Mouse (Mus musculus) neural tube, embryonic 12.5 days (tissue): ENCODE measurements around the gene Gm49776. TPM values are rescaled to one million over a fixed set of nuclear protein-coding genes. Genes with fewer than 3 reads are reported as not detected.
"Not testable (repeated sequence)": the region's sequence is repeated elsewhere in the genome, so short reads cannot be mapped to it uniquely, and the experiment has no call there.

Experiments used
- ATAC-seq: fragments of 200-750 bp; cut with Nextera tagmentation; 2 replicates; pipeline ENCODE4 v1.8.0; 2017; ENCODE audit warnings: low read depth, mild to moderate bottlenecking, moderate TSS enrichment, moderate library complexity; ENCODE audit not compliant: low FRiP score
- H3K27ac ChIP-seq: fragments of 300-500 bp; sonication (generic); 2 replicates; pipeline ENCODE4 v1.5.1; 2016
- H3K27me3 ChIP-seq: fragments of 300-500 bp; sonication (generic); replicated peaks from 2 replicates; pipeline ENCODE4 v1.6.1; 2016; ENCODE audit warnings: mild to moderate bottlenecking
- H3K36me3 ChIP-seq: fragments of 300-500 bp; sonication (generic); 2 replicates; pipeline ENCODE4 v1.6.1; 2016; ENCODE audit warnings: mild to moderate bottlenecking
- H3K4me1 ChIP-seq: fragments of 300-500 bp; sonication (generic); 2 replicates; pipeline ENCODE4 v1.6.1; 2016
- H3K4me2 ChIP-seq: fragments of 300-500 bp; sonication (generic); replicated peaks from 2 replicates; pipeline ENCODE4 v1.6.1; 2016; ENCODE audit warnings: mild to moderate bottlenecking
- H3K4me3 ChIP-seq: fragments of 300-500 bp; sonication (generic); 2 replicates; pipeline ENCODE4 v1.5.1; 2016
- H3K9ac ChIP-seq: fragments of 300-500 bp; sonication (generic); 2 replicates; pipeline ENCODE4 v1.6.1; 2016; ENCODE audit warnings: mild to moderate bottlenecking
- H3K9me3 ChIP-seq: fragments of 300-500 bp; sonication (generic); 2 replicates; pipeline ENCODE4 v1.6.1; 2016; ENCODE audit warnings: mild to moderate bottlenecking
- WGBS: fragments of 180-500 bp; shearing (Covaris S2); methylation state at CpG from one replicate; pipeline ENCODE4 v1.1.7; 2016; 5-methylcytosine and 5-hydroxymethylcytosine counted together
- polyA plus RNA-seq: library from polyadenylated mRNA; unstranded; fragments of >200 nt; fragmentation: Nextera tagmentation; extraction: Ambion mirVana; gene quantifications from 2 replicates; pipeline ENCODE4 v1.2.1, GENCODE M21; 2016

Gm49776 gene
- polyA plus RNA-seq, 1 experiment from 2014 or later: 2.8 TPM

GRCm38 (mm10) chr16:18214858-18215257 is 43.3 kb downstream of the Gm49776 start:
- no peaks in the 10 kb centered on the region for H3K27me3 ChIP-seq
- peaks cover 35% of the 10 kb centered on the region for H3K4me1 ChIP-seq
- H3K9me3 ChIP-seq: no peaks in the 10 kb centered on the region
- no peak for ATAC-seq
- no peak overlapping the region for H3K4me3 ChIP-seq
- H3K9ac ChIP-seq: no peak overlapping the region
- peak overlapping the region; percentile 52 for H3K4me2 ChIP-seq
- 59% methylated on average over 7 of the region's 7 CpGs for WGBS
- H3K36me3 ChIP-seq: no peaks in the 10 kb centered on the region
- H3K27ac ChIP-seq: no peak overlapping the region

DNA sequence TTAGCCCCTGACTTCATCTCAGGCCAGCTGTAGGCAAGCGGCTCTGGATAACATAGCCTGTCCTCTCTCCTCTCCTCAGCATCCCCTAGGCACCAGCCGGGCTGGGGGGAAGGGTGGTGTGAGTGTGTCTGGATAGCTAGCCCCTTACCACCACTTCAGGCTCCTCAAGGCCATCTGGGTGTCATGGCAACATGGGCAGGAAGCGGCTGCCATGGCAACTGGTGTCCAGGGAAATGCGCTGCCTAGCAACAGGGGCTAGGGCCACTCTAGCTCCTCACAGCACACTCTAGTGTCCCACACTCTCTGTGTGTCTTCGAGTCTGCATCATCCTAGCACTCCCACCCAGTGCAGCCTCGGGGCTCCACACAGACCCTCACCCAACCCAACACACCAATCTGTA is 44.4 kb downstream of the Gm49776 start:
- Histone ChIP-seq H3K27ac (peak overlapping the region; percentile 62), H3K27me3 (no peaks in the 10 kb centered on the region), H3K4me3 (0 out of 2 replicates have a peak overlapping the region, but pooled peaks have one; percentile 5), H3K9me3 (no peaks in the 10 kb centered on the region), H3K9ac (peak overlapping the region; percentile 5; the same call in 1 of the 2 replicates), H3K4me1 (peaks cover 36% of the 10 kb centered on the region), H3K36me3 (no peaks in the 10 kb centered on the region), H3K4me2 (peak overlapping the region; percentile 52)
- WGBS: 20% methylated on average over 6 of the region's 6 CpGs
- ATAC-seq: peak; percentile 90

GRCm38 (mm10) chr16:18211417-18212171 is 46.5 kb downstream of the Gm49776 start:
- no peak overlapping the region for H3K9ac ChIP-seq
- H3K27me3 ChIP-seq: no peaks in the 10 kb centered on the region
- peaks cover 37% of the 10 kb centered on the region for H3K4me1 ChIP-seq
- 47% methylated on average over 10 of the region's 10 CpGs for WGBS
- ATAC-seq: 0 out of 2 replicates have a peak, but pooled peaks have one; percentile 10
- no peak overlapping the region for H3K4me3 ChIP-seq
- no peaks in the 10 kb centered on the region for H3K9me3 ChIP-seq
- H3K27ac ChIP-seq: no peak overlapping the region
- no peak overlapping the region for H3K4me2 ChIP-seq
- H3K36me3 ChIP-seq: no peaks in the 10 kb centered on the region

- H3K27me3 ChIP-seq: no peaks in the 10 kb centered on the region
- H3K4me2 ChIP-seq: no peak overlapping the region
- H3K9me3 ChIP-seq: no peaks in the 10 kb centered on the region
- peaks cover 37% of the 10 kb centered on the region for H3K4me1 ChIP-seq
- no peak overlapping the region for H3K27ac ChIP-seq
- no peak overlapping the region for H3K4me3 ChIP-seq
- 23% methylated on average over 8 of the region's 8 CpGs for WGBS
- H3K9ac ChIP-seq: no peak overlapping the region
- H3K36me3 ChIP-seq: no peaks in the 10 kb centered on the region
- ATAC-seq: no peak
Measured at GRCm38 (mm10) chr16:18210701-18211416, 47.3 kb downstream of the Gm49776 start.

- no peak overlapping the region for H3K9ac ChIP-seq
- H3K27ac ChIP-seq: no peak overlapping the region
- no peaks in the 10 kb centered on the region for H3K9me3 ChIP-seq
- H3K36me3 ChIP-seq: no peaks in the 10 kb centered on the region
- WGBS: 50% methylated on average over 7 of the region's 7 CpGs
- H3K4me3 ChIP-seq: no peak overlapping the region
- no peak; the same call in 1 of the 2 replicates for ATAC-seq
- no peak overlapping the region for H3K4me2 ChIP-seq
- no peaks in the 10 kb centered on the region for H3K27me3 ChIP-seq
- peaks cover 31% of the 10 kb centered on the region for H3K4me1 ChIP-seq
Measured at GRCm38 (mm10) chr16:18203430-18204091, 54.6 kb downstream of the Gm49776 start.

- H3K36me3 ChIP-seq: no peaks in the 10 kb centered on the region
Measured at GRCm38 (mm10) chr16:18202061-18202460, 56.1 kb downstream of the Gm49776 start.

DNA sequence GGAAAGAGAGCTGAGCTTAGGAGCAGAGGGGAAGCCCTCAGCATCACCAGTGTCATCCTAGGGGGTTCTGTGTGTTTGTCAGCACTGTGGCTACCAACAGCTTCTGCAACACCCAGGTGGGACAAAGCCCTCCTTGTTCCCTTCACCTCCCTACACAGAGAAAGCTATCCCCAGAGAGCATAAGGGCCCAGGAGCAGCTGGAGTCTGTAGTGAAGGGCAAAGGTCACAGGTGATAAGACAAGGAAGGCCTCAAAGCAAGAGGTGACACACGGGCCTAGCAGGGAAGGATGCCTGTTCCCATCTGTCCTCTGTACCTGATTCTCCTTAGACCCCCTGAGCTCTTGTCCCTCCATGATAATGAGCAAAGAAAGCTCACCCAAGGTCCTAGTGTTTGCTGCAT is 56.5 kb downstream of the Gm49776 start:
- no peak overlapping the region for H3K27ac ChIP-seq
- no peaks in the 10 kb centered on the region for H3K36me3 ChIP-seq
- H3K4me2 ChIP-seq: no peak overlapping the region
- H3K27me3 ChIP-seq: no peaks in the 10 kb centered on the region; the same call in 1 of the 2 replicates
- H3K4me3 ChIP-seq: no peak overlapping the region
- 44% methylated on average over 1 of the region's 1 CpGs for WGBS
- no peak for ATAC-seq
- H3K9me3 ChIP-seq: no peaks in the 10 kb centered on the region
- peaks cover 51% of the 10 kb centered on the region for H3K4me1 ChIP-seq
- no peak overlapping the region for H3K9ac ChIP-seq

More at GRCm38 (mm10) chr16:18202061-18202460, 56.1 kb downstream of the Gm49776 start:
- Histone ChIP-seq H3K27ac (no peak overlapping the region), H3K9me3 (no peaks in the 10 kb centered on the region), H3K4me1 (peaks cover 46% of the 10 kb centered on the region), H3K9ac (no peak overlapping the region), H3K4me3 (no peak overlapping the region), H3K27me3 (no peaks in the 10 kb centered on the region; the same call in 1 of the 2 replicates), H3K4me2 (no peak overlapping the region)
- WGBS: 100% methylated on average over 1 of the region's 1 CpGs
- no peak for ATAC-seq

DNA sequence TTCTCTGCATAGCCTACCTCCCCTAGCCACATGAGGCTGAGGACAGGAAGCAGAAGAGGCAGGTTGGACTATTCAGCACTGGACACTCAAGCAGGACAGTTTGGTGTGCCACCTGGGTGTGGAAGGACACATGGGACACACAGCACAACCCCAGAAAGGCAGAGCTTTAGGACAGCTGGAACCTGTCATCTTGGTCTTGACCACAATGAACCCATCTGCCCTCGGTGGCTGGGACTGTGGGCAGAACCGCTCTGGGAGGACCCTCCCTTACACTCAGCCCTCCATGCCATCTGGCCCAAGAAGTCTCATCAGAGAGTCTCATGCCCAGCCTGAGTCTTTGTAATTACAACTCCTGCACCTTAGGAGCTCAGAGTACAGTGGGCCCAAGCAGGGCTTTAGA is 58.1 kb downstream of the Gm49776 start:
- Histone ChIP-seq H3K4me1 (peaks cover 65% of the 10 kb centered on the region), H3K27me3 (no peaks in the 10 kb centered on the region; the same call in 1 of the 2 replicates), H3K27ac (no peak overlapping the region), H3K9me3 (no peaks in the 10 kb centered on the region), H3K36me3 (no peaks in the 10 kb centered on the region), H3K4me2 (no peak overlapping the region), H3K4me3 (no peak overlapping the region), H3K9ac (no peak overlapping the region)
- no peak for ATAC-seq
- 87% methylated on average over 2 of the region's 2 CpGs for WGBS

DNA sequence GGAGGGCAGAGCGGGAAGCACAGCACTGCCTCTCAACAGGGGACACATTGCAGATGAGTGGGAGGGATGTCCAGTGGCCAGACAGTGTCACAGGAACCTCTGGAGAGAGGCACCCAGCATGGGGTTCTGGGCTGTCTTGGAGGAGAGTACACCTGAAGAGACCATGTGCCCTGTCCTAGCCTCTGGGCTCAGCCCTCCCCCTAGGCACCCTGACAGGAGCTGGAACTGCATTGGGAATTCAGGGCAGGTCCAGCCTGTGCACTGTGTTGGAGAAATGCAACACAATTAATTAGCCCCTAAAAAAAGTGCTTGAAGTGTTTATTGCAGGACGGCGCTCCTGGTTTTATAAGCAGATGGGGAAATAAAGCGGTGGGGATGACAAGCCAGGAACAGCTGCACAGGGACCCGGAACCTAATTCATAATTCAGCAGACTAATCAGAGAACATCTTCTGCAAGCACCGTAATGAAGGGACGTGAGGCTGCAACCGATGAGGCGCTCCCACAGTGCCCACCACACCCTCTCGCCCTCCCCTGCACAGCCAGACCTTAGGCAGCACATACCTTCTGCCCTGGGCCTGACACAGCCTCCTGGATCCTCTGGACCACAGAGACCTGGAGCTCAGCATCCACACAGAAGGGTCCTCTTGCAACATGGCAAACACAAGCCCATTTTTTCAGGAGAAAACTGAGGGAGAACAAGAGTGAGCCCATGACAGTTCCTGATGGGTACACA is 59.6 kb downstream of the Gm49776 start:
- Histone ChIP-seq H3K27ac (peak overlapping the region; percentile 33; the same call in 1 of the 2 replicates), H3K9me3 (no peaks in the 10 kb centered on the region), H3K4me2 (no peak overlapping the region), H3K4me1 (peaks cover 77% of the 10 kb centered on the region), H3K27me3 (no peaks in the 10 kb centered on the region; the same call in 1 of the 2 replicates), H3K36me3 (no peaks in the 10 kb centered on the region), H3K9ac (peak overlapping the region; percentile 13; the same call in 1 of the 2 replicates), H3K4me3 (no peak overlapping the region)
- 34% methylated on average over 10 of the region's 10 CpGs for WGBS
- ATAC-seq: 0 out of 2 replicates have a peak, but pooled peaks have one; percentile 34

DNA sequence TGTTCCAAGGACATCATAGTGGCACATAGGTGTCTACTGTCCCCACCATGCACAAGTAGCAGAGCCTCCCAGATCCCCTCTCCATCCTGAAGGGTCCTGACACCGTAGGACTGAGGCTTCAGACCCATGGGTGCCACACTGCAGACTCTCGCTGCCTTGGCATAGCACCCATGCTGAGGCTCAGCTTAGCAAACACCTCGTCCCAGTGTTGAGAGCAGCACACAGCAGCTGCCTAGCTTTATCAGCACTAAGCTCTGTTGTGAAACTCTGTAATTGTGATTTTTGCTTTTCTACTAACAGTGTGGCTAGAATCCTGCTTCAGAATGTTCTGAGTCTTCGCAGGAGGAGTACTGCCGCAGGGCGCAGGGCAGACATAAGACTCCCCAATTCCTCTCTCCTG is 60.2 kb downstream of the Gm49776 start:
- no peak overlapping the region for H3K9ac ChIP-seq
- no peaks in the 10 kb centered on the region; the same call in 1 of the 2 replicates for H3K27me3 ChIP-seq
- no peaks in the 10 kb centered on the region for H3K36me3 ChIP-seq
- no peak overlapping the region for H3K4me2 ChIP-seq
- H3K4me3 ChIP-seq: no peak overlapping the region
- WGBS: 87% methylated on average over 6 of the region's 6 CpGs
- H3K4me1 ChIP-seq: peaks cover 74% of the 10 kb centered on the region
- H3K27ac ChIP-seq: no peak overlapping the region
- no peaks in the 10 kb centered on the region for H3K9me3 ChIP-seq
- no peak for ATAC-seq

DNA sequence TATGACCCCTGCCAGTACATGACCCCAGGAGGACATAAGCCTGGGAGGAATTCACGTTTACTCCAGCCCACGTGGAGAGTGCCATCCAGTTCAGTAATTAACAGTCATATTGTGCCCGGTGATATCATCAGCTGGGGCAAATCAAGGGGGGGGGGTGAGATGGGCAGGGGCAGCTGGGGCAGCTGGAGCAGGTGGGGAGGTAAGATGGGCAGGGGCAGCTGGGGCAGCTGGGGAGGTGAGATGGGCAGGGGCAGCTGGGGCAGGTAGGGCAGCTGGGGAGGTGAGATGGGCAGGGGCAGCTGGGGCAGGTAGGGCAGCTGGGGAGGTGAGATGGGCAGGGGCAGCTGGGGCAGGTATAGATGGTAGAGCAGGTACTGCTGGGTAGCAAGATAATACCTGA is 62.6 kb downstream of the Gm49776 start:
- WGBS: 31% methylated on average over 3 of the region's 3 CpGs
- not testable (repeated sequence) for ATAC-seq
- H3K4me1 ChIP-seq: peaks cover 68% of the 10 kb centered on the region

More for the DNA sequence above, 62.6 kb downstream of the Gm49776 start:
- not testable (repeated sequence) for H3K4me2 ChIP-seq, H3K4me3 ChIP-seq, H3K9ac ChIP-seq, H3K27ac ChIP-seq, H3K27me3 ChIP-seq, H3K36me3 ChIP-seq, H3K9me3 ChIP-seq
